Mouse (Mus musculus) ES-Bruce4 (cell line): ENCODE data around the gene Pex11b. TPM values are rescaled to one million over a fixed set of nuclear protein-coding genes. Genes with fewer than 3 reads are reported as not detected.

Experiments
- H3K27ac ChIP-seq: 2 replicates; pipeline ENCODE4 v1.5.1; 2012; ENCODE audit warnings: low read length, inconsistent platforms; ENCODE audit not compliant: insufficient read depth
- H3K27me3 ChIP-seq: 2 replicates; pipeline ENCODE4 v1.6.1; 2012; ENCODE audit warnings: mild to moderate bottlenecking, low read length, inconsistent platforms; ENCODE audit not compliant: control insufficient read depth, poor library complexity, insufficient read depth, severe bottlenecking
- H3K36me3 ChIP-seq: 2 replicates; pipeline ENCODE4 v1.6.1; 2012; ENCODE audit warnings: inconsistent platforms, mild to moderate bottlenecking, low read length, moderate library complexity; ENCODE audit not compliant: control insufficient read depth, poor library complexity, insufficient read depth, severe bottlenecking
- H3K4me1 ChIP-seq: one replicate; pipeline ENCODE4 v1.8.1; 2011; ENCODE audit warnings: low read length; ENCODE audit not compliant: control insufficient read depth, insufficient read depth
- H3K4me3 ChIP-seq: 2 replicates; pipeline ENCODE4 v1.5.1; 2011; ENCODE audit warnings: low read depth, mild to moderate bottlenecking, low read length
- H3K9ac ChIP-seq: 2 replicates; pipeline ENCODE4 v1.6.1; 2012; ENCODE audit warnings: low read depth, mild to moderate bottlenecking, inconsistent platforms; ENCODE audit not compliant: poor library complexity, severe bottlenecking
- H3K9me3 ChIP-seq: replicated peaks from 2 replicates; pipeline ENCODE4 v1.6.1; 2012; ENCODE audit warnings: mild to moderate bottlenecking, low read length, inconsistent platforms; ENCODE audit not compliant: control insufficient read depth, poor library complexity, insufficient read depth, severe bottlenecking
- CTCF ChIP-seq: IDR thresholded peaks from one replicate; pipeline ENCODE4 v1.8.1; 2011; ENCODE audit warnings: low read depth, low read length
- EP300 ChIP-seq: IDR thresholded peaks from 2 replicates; pipeline ENCODE4 v1.6.1; 2011; ENCODE audit warnings: low read depth, low read length; ENCODE audit not compliant: insufficient read depth
- POLR2A ChIP-seq: IDR thresholded peaks from one replicate; pipeline ENCODE4 v1.8.1; 2011; ENCODE audit warnings: low read length; ENCODE audit not compliant: insufficient read depth
- polyA plus RNA-seq: library from polyadenylated mRNA; stranded (reverse); fragments of >200 nt; gene quantifications from 2 replicates; pipeline ENCODE4 v1.2.4, GENCODE M21; 2011; ENCODE audit warnings: low read depth; ENCODE audit not compliant: missing spikeins, insufficient read depth, insufficient read length

The Pex11b gene
- 21.4 and 22.3 TPM in 2 replicates for polyA plus RNA-seq

GRCm38 (mm10) chr3:96634928-96635879 lies at the start of gene Pex11b, which contains the start of gene Gm42957:
Gene Pex11b (plus strand): TSS chr3:96635376.
Gene Gm42957 (plus strand): TSS chr3:96635474.
- TF ChIP-seq CTCF: peak; percentile 15
- 0 out of 2 replicates have a peak, but pooled peaks have one; percentile 13 for TF ChIP-seq EP300
- TF ChIP-seq POLR2A: peak; percentile 38

GRCm38 (mm10) chr3:96590657-96591056 lies 44.5 kb upstream of the Pex11b start:
- Histone ChIP-seq H3K36me3 (no peaks in the 10 kb centered on the region), H3K27ac (no peak overlapping the region), H3K4me1 (peaks cover 2% of the 10 kb centered on the region), H3K9me3 (peaks cover 2% of the 10 kb centered on the region; the same call in 1 of the 2 replicates), H3K27me3 (no peaks in the 10 kb centered on the region), H3K9ac (no peak overlapping the region), H3K4me3 (no peak overlapping the region)
- TF ChIP-seq EP300: no peak
- TF ChIP-seq CTCF: no peak
- no peak for TF ChIP-seq POLR2A

More at GRCm38 (mm10) chr3:96634928-96635879, at the start of gene Pex11b, which contains the start of gene Gm42957:
- no peaks in the 10 kb centered on the region for H3K9me3 ChIP-seq
- H3K9ac ChIP-seq: peak within 1 kb of the TSS; percentile 88
- no peaks in the 10 kb centered on the region for H3K4me1 ChIP-seq
- H3K4me3 ChIP-seq: peak within 1 kb of the TSS; percentile 99
- peak within 1 kb of the TSS; percentile 67 for H3K27ac ChIP-seq
- no peaks in the 10 kb centered on the region for H3K27me3 ChIP-seq
- peaks cover 21% of the 10 kb centered on the region for H3K36me3 ChIP-seq

- Histone ChIP-seq H3K9ac (peak overlapping the region; percentile 56), H3K27me3 (no peaks in the 10 kb centered on the region), H3K4me1 (peaks cover 2% of the 10 kb centered on the region), H3K9me3 (no peaks in the 10 kb centered on the region), H3K36me3 (no peaks in the 10 kb centered on the region), H3K27ac (peak overlapping the region; percentile 35), H3K4me3 (peak overlapping the region; percentile 97)
- TF ChIP-seq EP300: no peak
- TF ChIP-seq CTCF: no peak
- TF ChIP-seq POLR2A: no peak
These were observed 41.8 kb upstream of the Pex11b start for GRCm38 (mm10) chr3:96593374-96593773.

- Histone ChIP-seq H3K36me3 (no peaks in the 10 kb centered on the region), H3K4me1 (peaks cover 2% of the 10 kb centered on the region), H3K27me3 (no peaks in the 10 kb centered on the region), H3K9ac (peak within 1 kb of the TSS; percentile 56), H3K4me3 (peak within 1 kb of the TSS; percentile 97), H3K9me3 (no peaks in the 10 kb centered on the region), H3K27ac (peak within 1 kb of the TSS; percentile 35)
- TF ChIP-seq EP300: peak; percentile 58; the same call in 1 of the 2 replicates
- peak; percentile 29 for TF ChIP-seq CTCF
- TF ChIP-seq POLR2A: peak; percentile 36
These were observed 41.2 kb upstream of the Pex11b start, which contains the start of gene Polr3gl for GRCm38 (mm10) chr3:96593790-96594560. Gene Polr3gl (minus strand): TSS chr3:96594181.

GRCm38 (mm10) chr3:96594851-96595250 lies 40.3 kb upstream of the Pex11b start:
- Histone ChIP-seq H3K4me1 (peaks cover 2% of the 10 kb centered on the region), H3K4me3 (no peak overlapping the region), H3K36me3 (no peaks in the 10 kb centered on the region), H3K9ac (no peak overlapping the region), H3K9me3 (no peaks in the 10 kb centered on the region), H3K27me3 (no peaks in the 10 kb centered on the region), H3K27ac (no peak overlapping the region)
- TF ChIP-seq CTCF (no peak), POLR2A (no peak), EP300 (no peak)
